Mouse (Mus musculus) CD4-positive helper T cell, adult 2 months (primary cell): ENCODE results near the gene Vipr2.
A peak's percentile ranks its signal among the peaks of the same experiment; 100 is the strongest.

Experiments
- DNase-seq: peaks from one replicate; pipeline ENCODE4 v3.0.0-alpha.2; 2012; ENCODE audit warnings: low read depth, missing footprints, low spot score

Gene Vipr2

GRCm38 (mm10) chr12:116096361-116096904, 18.9 kb downstream of the Vipr2 start:
- DNase-seq: no peak

- no peak for DNase-seq
Measured at GRCm38 (mm10) chr12:116097166-116097565, 19.6 kb downstream of the Vipr2 start.

- no peak for DNase-seq
Measured at GRCm38 (mm10) chr12:116101945-116102344, 24.4 kb downstream of the Vipr2 start.

GRCm38 (mm10) chr12:116109451-116110353, 32.2 kb downstream of the Vipr2 start:
- no peak for DNase-seq

GRCm38 (mm10) chr12:116111007-116111694, 33.6 kb downstream of the Vipr2 start:
- DNase-seq: no peak

GRCm38 (mm10) chr12:116115781-116116180, 38.3 kb downstream of the Vipr2 start:
- no peak for DNase-seq

GRCm38 (mm10) chr12:116116455-116116854, 38.9 kb downstream of the Vipr2 start:
- DNase-seq: no peak

- no peak for DNase-seq
Measured at GRCm38 (mm10) chr12:116117352-116117929, 39.9 kb downstream of the Vipr2 start.

GRCm38 (mm10) chr12:116119001-116119400, 41.5 kb downstream of the Vipr2 start:
- no peak for DNase-seq

- no peak for DNase-seq
Measured at GRCm38 (mm10) chr12:116123786-116124185, 46.3 kb downstream of the Vipr2 start.

- no peak for DNase-seq
Measured at GRCm38 (mm10) chr12:116130936-116131335, 53.4 kb downstream of the Vipr2 start.

GRCm38 (mm10) chr12:116132909-116133308, 55.4 kb downstream of the Vipr2 start:
- DNase-seq: no peak

- DNase-seq: no peak
Measured at GRCm38 (mm10) chr12:116135906-116136305, 58.4 kb downstream of the Vipr2 start.

- DNase-seq: peak; percentile 46
Measured at GRCm38 (mm10) chr12:116138322-116139205, 61.0 kb downstream of the Vipr2 start.

GRCm38 (mm10) chr12:116140605-116141004, 63.1 kb downstream of the Vipr2 start:
- peak; percentile 54 for DNase-seq

GRCm38 (mm10) chr12:116141816-116142215, 64.3 kb downstream of the Vipr2 start:
- no peak for DNase-seq

- DNase-seq: no peak
Measured at GRCm38 (mm10) chr12:116142464-116142863, 64.9 kb downstream of the Vipr2 start.

- DNase-seq: peak; percentile 86
Measured at GRCm38 (mm10) chr12:116145246-116145645, 67.7 kb downstream of the Vipr2 start.

GRCm38 (mm10) chr12:116145686-116146085, 68.2 kb downstream of the Vipr2 start:
- no peak for DNase-seq

- DNase-seq: no peak
Measured at GRCm38 (mm10) chr12:116146996-116147634, 69.6 kb downstream of the Vipr2 start.
